Mouse (Mus musculus) kidney, embryonic 16.5 days (tissue): ENCODE measurements around the gene Eno3. TPM values are rescaled to one million over a fixed set of nuclear protein-coding genes. Genes with fewer than 3 reads are reported as not detected.

Experiments
- ATAC-seq: fragments of 200-750 bp; cut with Nextera tagmentation; 2 replicates; pipeline ENCODE4 v1.8.0; 2017; ENCODE audit warnings: moderate TSS enrichment; ENCODE audit not compliant: low FRiP score, low TSS enrichment
- H3K27ac ChIP-seq: fragments of 300-500 bp; sonication (generic); 2 replicates; pipeline ENCODE4 v1.5.1; 2014; ENCODE audit warnings: low read length
- H3K27me3 ChIP-seq: fragments of 300-500 bp; sonication (generic); 2 replicates; pipeline ENCODE4 v1.6.1; 2014; ENCODE audit warnings: low read length, control low read depth, mixed read lengths; ENCODE audit not compliant: insufficient read depth
- H3K36me3 ChIP-seq: fragments of 300-500 bp; sonication (generic); 2 replicates; pipeline ENCODE4 v1.6.1; 2014; ENCODE audit warnings: low read length, control low read depth, mixed read lengths; ENCODE audit not compliant: insufficient read depth
- H3K4me1 ChIP-seq: fragments of 300-500 bp; sonication (generic); 2 replicates; pipeline ENCODE4 v1.6.1; 2014; ENCODE audit warnings: low read length, control low read depth, mixed read lengths; ENCODE audit not compliant: insufficient read depth
- H3K4me2 ChIP-seq: fragments of 300-500 bp; sonication (generic); replicated peaks from 2 replicates; pipeline ENCODE4 v1.6.1; 2014; ENCODE audit warnings: low read depth, low read length
- H3K4me3 ChIP-seq: fragments of 300-500 bp; sonication (generic); 2 replicates; pipeline ENCODE4 v1.5.1; 2014; ENCODE audit warnings: mild to moderate bottlenecking, low read length
- H3K9ac ChIP-seq: fragments of 300-500 bp; sonication (generic); replicated peaks from 2 replicates; pipeline ENCODE4 v1.6.1; 2014; ENCODE audit warnings: low read length
- H3K9me3 ChIP-seq: fragments of 300-500 bp; sonication (generic); 2 replicates; pipeline ENCODE4 v1.6.1; 2016; ENCODE audit warnings: low read length, control low read depth
- WGBS: fragments of 180-500 bp; shearing (Covaris S2); extraction: QIAGEN DNeasy Blood & Tissue Kit; methylation state at CpG from one replicate; pipeline ENCODE4 v1.1.7; 2014; 5-methylcytosine and 5-hydroxymethylcytosine counted together
- polyA plus RNA-seq: library from polyadenylated mRNA; unstranded; fragments of >200 nt; fragmentation: Nextera tagmentation; extraction: Ambion mirVana; gene quantifications from 2 replicates; pipeline ENCODE4 v1.2.1, GENCODE M21; 2015

Eno3 gene
- polyA plus RNA-seq, 1 experiment from 2014 or later, result 28.0 TPM

- H3K4me3 ChIP-seq, result peak overlapping the region; percentile 100
- H3K4me2 ChIP-seq, result peak overlapping the region; percentile 98
- no peaks in the 10 kb centered on the region for H3K9me3 ChIP-seq
- H3K36me3 ChIP-seq, result peaks cover 27% of the 10 kb centered on the region
- H3K9ac ChIP-seq, result peak overlapping the region; percentile 99
- peak; percentile 44 for ATAC-seq
- H3K27ac ChIP-seq, result peak overlapping the region; percentile 99
- H3K27me3 ChIP-seq, result no peaks in the 10 kb centered on the region
- peaks cover 48% of the 10 kb centered on the region for H3K4me1 ChIP-seq
- 1% methylated on average over 58 of the region's 61 CpGs for WGBS
Observed at GRCm38 (mm10) chr11:70655571-70656455, 1.2 kb upstream of the Eno3 start.

- Histone ChIP-seq H3K9ac (peak overlapping the region; percentile 99), H3K36me3 (peaks cover 21% of the 10 kb centered on the region), H3K27ac (peak overlapping the region; percentile 99), H3K4me1 (peaks cover 41% of the 10 kb centered on the region), H3K27me3 (no peaks in the 10 kb centered on the region), H3K4me3 (peak overlapping the region; percentile 100), H3K4me2 (peak overlapping the region; percentile 98), H3K9me3 (no peaks in the 10 kb centered on the region)
- 0 out of 2 replicates have a peak, but pooled peaks have one; percentile 8 for ATAC-seq
- WGBS, result 11% methylated on average over 16 of the region's 16 CpGs
Observed at GRCm38 (mm10) chr11:70656456-70656927, 510 bp upstream of the Eno3 start.

GRCm38 (mm10) chr11:70657573-70657972 is 571 bp downstream of the Eno3 start:
- WGBS, result 28% methylated on average over 6 of the region's 6 CpGs
- H3K9ac ChIP-seq, result peak overlapping the region; percentile 4; the same call in 1 of the 2 replicates

GRCm38 (mm10) chr11:70657991-70658390 is 989 bp downstream of the Eno3 start:
- H3K9me3 ChIP-seq, result no peaks in the 10 kb centered on the region
- no peak overlapping the region for H3K27ac ChIP-seq
- peaks cover 26% of the 10 kb centered on the region for H3K4me1 ChIP-seq
- peaks cover 18% of the 10 kb centered on the region for H3K36me3 ChIP-seq
- peak overlapping the region; percentile 3; the same call in 1 of the 2 replicates for H3K9ac ChIP-seq
- no peak overlapping the region for H3K4me3 ChIP-seq
- H3K4me2 ChIP-seq, result no peak overlapping the region
- no peaks in the 10 kb centered on the region for H3K27me3 ChIP-seq
- 36% methylated on average over 9 of the region's 9 CpGs for WGBS
- no peak for ATAC-seq

More at GRCm38 (mm10) chr11:70657573-70657972, 571 bp downstream of the Eno3 start:
- Histone ChIP-seq H3K27ac (0 out of 2 replicates have a peak overlapping the region, but pooled peaks have one; percentile 99), H3K4me1 (peaks cover 31% of the 10 kb centered on the region), H3K27me3 (no peaks in the 10 kb centered on the region), H3K4me3 (no peak overlapping the region), H3K4me2 (no peak overlapping the region), H3K9me3 (no peaks in the 10 kb centered on the region), H3K36me3 (peaks cover 18% of the 10 kb centered on the region)
- ATAC-seq, result no peak

GRCm38 (mm10) chr11:70658521-70658920 is 1.5 kb downstream of the Eno3 start:
- H3K4me3 ChIP-seq, result no peak overlapping the region
- no peaks in the 10 kb centered on the region for H3K27me3 ChIP-seq
- no peak overlapping the region for H3K27ac ChIP-seq
- peaks cover 26% of the 10 kb centered on the region for H3K4me1 ChIP-seq
- H3K9me3 ChIP-seq, result no peaks in the 10 kb centered on the region
- no peak overlapping the region for H3K4me2 ChIP-seq
- H3K9ac ChIP-seq, result no peak overlapping the region
- WGBS, result 79% methylated on average over 5 of the region's 5 CpGs
- peaks cover 22% of the 10 kb centered on the region for H3K36me3 ChIP-seq
- no peak for ATAC-seq

GRCm38 (mm10) chr11:70658942-70659341 is 1.9 kb downstream of the Eno3 start:
- Histone ChIP-seq H3K27me3 (no peaks in the 10 kb centered on the region), H3K4me2 (no peak overlapping the region), H3K27ac (no peak overlapping the region), H3K4me1 (peaks cover 26% of the 10 kb centered on the region), H3K9me3 (no peaks in the 10 kb centered on the region), H3K4me3 (no peak overlapping the region), H3K9ac (no peak overlapping the region), H3K36me3 (peaks cover 26% of the 10 kb centered on the region)
- WGBS, result 72% methylated on average over 8 of the region's 8 CpGs
- ATAC-seq, result no peak

GRCm38 (mm10) chr11:70660571-70660970 is 3.6 kb downstream of the Eno3 start:
- Histone ChIP-seq H3K4me2 (no peak overlapping the region), H3K9me3 (no peaks in the 10 kb centered on the region), H3K9ac (no peak overlapping the region), H3K27me3 (no peaks in the 10 kb centered on the region), H3K4me3 (no peak overlapping the region), H3K4me1 (peaks cover 25% of the 10 kb centered on the region), H3K27ac (no peak overlapping the region), H3K36me3 (peaks cover 40% of the 10 kb centered on the region)
- ATAC-seq, result no peak
- WGBS, result 81% methylated on average over 8 of the region's 8 CpGs

- Histone ChIP-seq H3K36me3 (peaks cover 49% of the 10 kb centered on the region), H3K4me2 (no peak overlapping the region), H3K4me3 (no peak overlapping the region), H3K27me3 (no peaks in the 10 kb centered on the region), H3K9ac (no peak overlapping the region), H3K4me1 (peaks cover 12% of the 10 kb centered on the region), H3K27ac (no peak overlapping the region), H3K9me3 (no peaks in the 10 kb centered on the region)
- ATAC-seq, result no peak
- 93% methylated on average over 8 of the region's 8 CpGs for WGBS
Observed at GRCm38 (mm10) chr11:70663101-70663500, 6.1 kb downstream of the Eno3 start.

GRCm38 (mm10) chr11:70663957-70664356 is 7.0 kb downstream of the Eno3 start:
- Histone ChIP-seq H3K27ac (no peak overlapping the region), H3K9me3 (no peaks in the 10 kb centered on the region), H3K27me3 (no peaks in the 10 kb centered on the region), H3K4me3 (no peak overlapping the region), H3K9ac (no peak overlapping the region), H3K36me3 (peaks cover 49% of the 10 kb centered on the region), H3K4me2 (no peak overlapping the region), H3K4me1 (peaks cover 14% of the 10 kb centered on the region)
- WGBS, result 94% methylated on average over 6 of the region's 6 CpGs
- no peak for ATAC-seq

- H3K4me1 ChIP-seq, result peaks cover 14% of the 10 kb centered on the region
- H3K27me3 ChIP-seq, result no peaks in the 10 kb centered on the region
- H3K9ac ChIP-seq, result no peak overlapping the region
- no peak overlapping the region for H3K4me3 ChIP-seq
- no peak overlapping the region for H3K4me2 ChIP-seq
- peaks cover 49% of the 10 kb centered on the region for H3K36me3 ChIP-seq
- WGBS, result 85% methylated on average over 9 of the region's 9 CpGs
- no peaks in the 10 kb centered on the region for H3K9me3 ChIP-seq
- no peak for ATAC-seq
- H3K27ac ChIP-seq, result no peak overlapping the region
Observed at GRCm38 (mm10) chr11:70664741-70665140, 7.7 kb downstream of the Eno3 start.
